Mouse (Mus musculus): ENCODE data around the gene Krtap9-1.
"Not testable (repeated sequence)": the region's sequence is repeated elsewhere in the genome, so short reads cannot be mapped to it uniquely, and the experiment has no call there.

Krtap9-1 gene

GRCm38 (mm10) chr11:99873089-99873488 is at the start of gene Krtap9-1:
TSS of gene Krtap9-1 (plus strand) at chr11:99873389.
- not testable (repeated sequence) for DNase-seq (ENCODE audit: low spot score)

GRCm38 (mm10) chr11:99837966-99838365 is 35.2 kb upstream of the Krtap9-1 start, which contains the start of gene 2300003K06Rik:
TSS of gene 2300003K06Rik (minus strand) at chr11:99838066.
- DNase-seq (ENCODE audit: low spot score) = no peak

GRCm38 (mm10) chr11:99842185-99842584 is 31.0 kb upstream of the Krtap9-1 start:
- DNase-seq (ENCODE audit: low spot score) = no peak

GRCm38 (mm10) chr11:99846746-99847145 is 26.4 kb upstream of the Krtap9-1 start:
- no peak for DNase-seq (ENCODE audit: low spot score)

- DNase-seq (ENCODE audit: low spot score) = no peak
Observed at GRCm38 (mm10) chr11:99851508-99851907, 21.7 kb upstream of the Krtap9-1 start, which contains the start of gene Krtap4-16. TSS of gene Krtap4-16 (minus strand) at chr11:99851608.

GRCm38 (mm10) chr11:99854121-99854520 is 19.1 kb upstream of the Krtap9-1 start:
- no peak for DNase-seq (ENCODE audit: low spot score)

GRCm38 (mm10) chr11:99857617-99858016 is 15.6 kb upstream of the Krtap9-1 start, which contains the start of gene Gm11568:
TSS of gene Gm11568 (plus strand) at chr11:99857917.
- DNase-seq (ENCODE audit: low spot score) = no peak

- no peak for DNase-seq (ENCODE audit: low spot score)
Observed at GRCm38 (mm10) chr11:99858761-99859160, 14.4 kb upstream of the Krtap9-1 start.

- not testable (repeated sequence) for DNase-seq (ENCODE audit: low spot score)
Observed at GRCm38 (mm10) chr11:99864176-99864575, 9.0 kb upstream of the Krtap9-1 start, which contains the start of gene Gm11559. TSS of gene Gm11559 (plus strand) at chr11:99864476.

GRCm38 (mm10) chr11:99878887-99879286 is 5.7 kb downstream of the Krtap9-1 start, which contains the start of gene Gm11567:
TSS of gene Gm11567 (plus strand) at chr11:99879187.
- not testable (repeated sequence) for DNase-seq (ENCODE audit: low spot score)

- DNase-seq (ENCODE audit: low spot score) = no peak
Observed at GRCm38 (mm10) chr11:99907620-99908019, 34.4 kb downstream of the Krtap9-1 start, which contains the start of gene Krtap31-1. TSS of gene Krtap31-1 (plus strand) at chr11:99907920.

- DNase-seq (ENCODE audit: low spot score) = no peak
Observed at GRCm38 (mm10) chr11:99914451-99914850, 41.3 kb downstream of the Krtap9-1 start, which contains the start of gene Gm11565. TSS of gene Gm11565 (plus strand) at chr11:99914751.
